Mouse (Mus musculus) intestine, embryonic 16.5 days (tissue): ENCODE measurements around the gene Nans. TPM values are rescaled to one million over a fixed set of nuclear protein-coding genes. Genes with fewer than 3 reads are reported as not detected.

ENCODE experiments used
- ATAC-seq: fragments of 200-750 bp; cut with Nextera tagmentation; 2 replicates; pipeline ENCODE4 v1.8.0; 2017; ENCODE audit warnings: moderate TSS enrichment, moderate library complexity
- H3K27ac ChIP-seq: fragments of 300-500 bp; sonication (generic); 2 replicates; pipeline ENCODE4 v1.5.1; 2014; ENCODE audit warnings: mild to moderate bottlenecking, low read length
- H3K27me3 ChIP-seq: fragments of 300-500 bp; sonication (generic); replicated peaks from 2 replicates; pipeline ENCODE4 v1.6.1; 2014; ENCODE audit warnings: low read length, control low read depth, mixed read lengths; ENCODE audit not compliant: control insufficient read depth, insufficient read depth
- H3K36me3 ChIP-seq: fragments of 300-500 bp; sonication (generic); 2 replicates; pipeline ENCODE4 v1.6.1; 2014; ENCODE audit warnings: low read length, control low read depth; ENCODE audit not compliant: control insufficient read depth, insufficient read depth
- H3K4me1 ChIP-seq: fragments of 300-500 bp; sonication (generic); 2 replicates; pipeline ENCODE4 v1.6.1; 2014; ENCODE audit warnings: low read length, control low read depth, mixed read lengths; ENCODE audit not compliant: control insufficient read depth, insufficient read depth
- H3K4me2 ChIP-seq: fragments of 300-500 bp; sonication (generic); 2 replicates; pipeline ENCODE4 v1.6.1; 2014; ENCODE audit warnings: low read depth, low read length, control low read depth
- H3K4me3 ChIP-seq: fragments of 300-500 bp; sonication (generic); 2 replicates; pipeline ENCODE4 v1.5.1; 2014; ENCODE audit warnings: mild to moderate bottlenecking, low read length
- H3K9ac ChIP-seq: fragments of 300-500 bp; sonication (generic); 2 replicates; pipeline ENCODE4 v1.6.1; 2014; ENCODE audit warnings: low read depth, low read length
- H3K9me3 ChIP-seq: fragments of 300-500 bp; sonication (generic); 2 replicates; pipeline ENCODE4 v1.6.1; 2016; ENCODE audit warnings: low read length, control low read depth; ENCODE audit not compliant: control insufficient read depth
- WGBS: fragments of 180-500 bp; shearing (Covaris S2); extraction: QIAGEN DNeasy Blood & Tissue Kit; methylation state at CpG from one replicate; pipeline ENCODE4 v1.1.7; 2014; 5-methylcytosine and 5-hydroxymethylcytosine counted together
- polyA plus RNA-seq: library from polyadenylated mRNA; unstranded; fragments of >200 nt; fragmentation: Nextera tagmentation; extraction: Ambion mirVana; gene quantifications from 2 replicates; pipeline ENCODE4 v1.2.1, GENCODE M21; 2015

Nans gene
- polyA plus RNA-seq, 1 experiment from 2014 or later, result 120 TPM

- Histone ChIP-seq H3K4me2 (peak overlapping the region; percentile 83), H3K36me3 (no peaks in the 10 kb centered on the region), H3K4me3 (peak overlapping the region; percentile 70), H3K27ac (peak overlapping the region; percentile 90), H3K9ac (peak overlapping the region; percentile 80), H3K27me3 (peaks cover 9% of the 10 kb centered on the region; the same call in 1 of the 2 replicates), H3K9me3 (no peaks in the 10 kb centered on the region), H3K4me1 (0 out of 2 replicates have a peak, but pooled peaks cover 4% of the 10 kb centered on the region)
- 5% methylated on average over 16 of the region's 16 CpGs for WGBS
- ATAC-seq, result peak; percentile 61
These were observed 46.2 kb downstream of the Nans start for GRCm38 (mm10) chr4:46535094-46535830.

GRCm38 (mm10) chr4:46535840-46536361 is 46.9 kb downstream of the Nans start, which contains the start of gene Trim14:
Gene Trim14 (minus strand): TSS chr4:46536141.
- Histone ChIP-seq H3K9me3 (no peaks in the 10 kb centered on the region), H3K27me3 (peaks cover 9% of the 10 kb centered on the region; the same call in 1 of the 2 replicates), H3K27ac (peak within 1 kb of the TSS; percentile 90), H3K4me2 (peak within 1 kb of the TSS; percentile 83), H3K4me3 (peak within 1 kb of the TSS; percentile 70), H3K4me1 (0 out of 2 replicates have a peak, but pooled peaks cover 4% of the 10 kb centered on the region), H3K9ac (peak within 1 kb of the TSS; percentile 80), H3K36me3 (no peaks in the 10 kb centered on the region)
- under 1% methylated on average over 46 of the region's 46 CpGs for WGBS
- ATAC-seq, result peak; percentile 81

- WGBS, result 60% methylated on average over 9 of the region's 9 CpGs
- Histone ChIP-seq H3K4me3 (no peak overlapping the region), H3K4me1 (0 out of 2 replicates have a peak, but pooled peaks cover 2% of the 10 kb centered on the region), H3K9ac (no peak overlapping the region), H3K9me3 (no peaks in the 10 kb centered on the region), H3K27me3 (peaks cover 9% of the 10 kb centered on the region; the same call in 1 of the 2 replicates), H3K4me2 (no peak overlapping the region), H3K27ac (no peak overlapping the region), H3K36me3 (no peaks in the 10 kb centered on the region)
- ATAC-seq, result no peak
These were observed 50.1 kb downstream of the Nans start for GRCm38 (mm10) chr4:46539167-46539566.

GRCm38 (mm10) chr4:46541707-46542106 is 52.7 kb downstream of the Nans start:
- no peak for ATAC-seq
- 49% methylated on average over 9 of the region's 9 CpGs for WGBS
- no peaks in the 10 kb centered on the region for H3K4me1 ChIP-seq
- no peak overlapping the region for H3K27ac ChIP-seq
- no peaks in the 10 kb centered on the region for H3K9me3 ChIP-seq
- no peak overlapping the region for H3K4me3 ChIP-seq
- H3K36me3 ChIP-seq, result peaks cover 4% of the 10 kb centered on the region; the same call in 1 of the 2 replicates
- no peak overlapping the region for H3K9ac ChIP-seq
- no peak overlapping the region for H3K4me2 ChIP-seq
- H3K27me3 ChIP-seq, result 0 out of 2 replicates have a peak, but pooled peaks cover under 1% of the 10 kb centered on the region

- Histone ChIP-seq H3K4me3 (no peak overlapping the region), H3K9me3 (no peaks in the 10 kb centered on the region), H3K4me2 (no peak overlapping the region), H3K4me1 (no peaks in the 10 kb centered on the region), H3K36me3 (peaks cover 4% of the 10 kb centered on the region; the same call in 1 of the 2 replicates), H3K9ac (no peak overlapping the region), H3K27me3 (no peaks in the 10 kb centered on the region), H3K27ac (no peak overlapping the region)
- ATAC-seq, result no peak
- WGBS, result 89% methylated on average over 13 of the region's 13 CpGs
These were observed 54.5 kb downstream of the Nans start for GRCm38 (mm10) chr4:46543366-46544050.

GRCm38 (mm10) chr4:46544313-46544712 is 55.3 kb downstream of the Nans start:
- no peaks in the 10 kb centered on the region for H3K27me3 ChIP-seq
- H3K27ac ChIP-seq, result no peak overlapping the region
- H3K9me3 ChIP-seq, result no peaks in the 10 kb centered on the region
- H3K9ac ChIP-seq, result no peak overlapping the region
- ATAC-seq, result no peak
- WGBS, result 23% methylated on average over 1 of the region's 1 CpGs
- H3K4me2 ChIP-seq, result no peak overlapping the region
- H3K4me3 ChIP-seq, result no peak overlapping the region
- peaks cover 4% of the 10 kb centered on the region; the same call in 1 of the 2 replicates for H3K36me3 ChIP-seq
- 0 out of 2 replicates have a peak, but pooled peaks cover 2% of the 10 kb centered on the region for H3K4me1 ChIP-seq

GRCm38 (mm10) chr4:46545498-46545897 is 56.5 kb downstream of the Nans start:
- ATAC-seq, result peak; percentile 80

GRCm38 (mm10) chr4:46546709-46547108 is 57.7 kb downstream of the Nans start:
- Histone ChIP-seq H3K36me3 (peaks cover 4% of the 10 kb centered on the region; the same call in 1 of the 2 replicates), H3K9me3 (no peaks in the 10 kb centered on the region), H3K4me1 (0 out of 2 replicates have a peak, but pooled peaks cover 2% of the 10 kb centered on the region), H3K4me3 (no peak overlapping the region), H3K27ac (no peak overlapping the region), H3K9ac (no peak overlapping the region), H3K4me2 (no peak overlapping the region), H3K27me3 (no peaks in the 10 kb centered on the region)
- ATAC-seq, result no peak
- 51% methylated on average over 6 of the region's 6 CpGs for WGBS

More at GRCm38 (mm10) chr4:46545498-46545897, 56.5 kb downstream of the Nans start:
- Histone ChIP-seq H3K9me3 (no peaks in the 10 kb centered on the region), H3K27me3 (no peaks in the 10 kb centered on the region), H3K36me3 (peaks cover 4% of the 10 kb centered on the region; the same call in 1 of the 2 replicates), H3K27ac (no peak overlapping the region), H3K4me3 (no peak overlapping the region), H3K4me1 (0 out of 2 replicates have a peak, but pooled peaks cover 2% of the 10 kb centered on the region), H3K9ac (no peak overlapping the region), H3K4me2 (no peak overlapping the region)
- 17% methylated on average over 9 of the region's 9 CpGs for WGBS

- peaks cover 13% of the 10 kb centered on the region for H3K4me1 ChIP-seq
- H3K9me3 ChIP-seq, result no peaks in the 10 kb centered on the region
- WGBS, result 84% methylated on average over 10 of the region's 10 CpGs
- H3K27ac ChIP-seq, result no peak overlapping the region
- peaks cover 4% of the 10 kb centered on the region; the same call in 1 of the 2 replicates for H3K36me3 ChIP-seq
- H3K4me2 ChIP-seq, result no peak overlapping the region
- H3K27me3 ChIP-seq, result no peaks in the 10 kb centered on the region
- 0 out of 2 replicates have a peak overlapping the region, but pooled peaks have one; percentile 10 for H3K9ac ChIP-seq
- no peak overlapping the region for H3K4me3 ChIP-seq
- ATAC-seq, result no peak
These were observed 60.9 kb downstream of the Nans start for GRCm38 (mm10) chr4:46549979-46550378.
